Mouse (Mus musculus) midbrain, embryonic 14.5 days (tissue): ENCODE results near the gene Dnajb5. TPM values are rescaled to one million over a fixed set of nuclear protein-coding genes. Genes with fewer than 3 reads are reported as not detected.
"Not testable (repeated sequence)": the region's sequence is repeated elsewhere in the genome, so short reads cannot be mapped to it uniquely, and the experiment has no call there.

Experiments used
- ATAC-seq: fragments of 200-750 bp; cut with Nextera tagmentation; 2 replicates; pipeline ENCODE4 v1.8.0; 2017; ENCODE audit warnings: moderate number of reproducible peaks, moderate library complexity; ENCODE audit not compliant: low FRiP score, low TSS enrichment
- DNase-seq: peaks from one replicate; pipeline ENCODE4 v3.0.0-alpha.2; 2015
- H3K27ac ChIP-seq: fragments of 300-500 bp; sonication (generic); replicated peaks from 2 replicates; pipeline ENCODE4 v1.5.1; 2014; ENCODE audit warnings: mild to moderate bottlenecking, low read depth, low read length, moderate library complexity
- H3K27me3 ChIP-seq: fragments of 300-500 bp; sonication (generic); 2 replicates; pipeline ENCODE4 v1.6.1; 2014; ENCODE audit warnings: low read length, control low read depth, mixed read lengths; ENCODE audit not compliant: control insufficient read depth, insufficient read depth
- H3K36me3 ChIP-seq: fragments of 300-500 bp; sonication (generic); 2 replicates; pipeline ENCODE4 v1.6.1; 2014; ENCODE audit warnings: low read length, control low read depth; ENCODE audit not compliant: control insufficient read depth, insufficient read depth
- H3K4me1 ChIP-seq: fragments of 300-500 bp; sonication (generic); 2 replicates; pipeline ENCODE4 v1.6.1; 2014; ENCODE audit warnings: mild to moderate bottlenecking, antibody characterized with exemption, low read length, control low read depth; ENCODE audit not compliant: control insufficient read depth, insufficient read depth
- H3K4me2 ChIP-seq: fragments of 300-500 bp; sonication (generic); 2 replicates; pipeline ENCODE4 v1.6.1; 2014; ENCODE audit warnings: mild to moderate bottlenecking, low read length, moderate library complexity
- H3K4me3 ChIP-seq: fragments of 300-500 bp; sonication (generic); replicated peaks from 2 replicates; pipeline ENCODE4 v1.5.1; 2014; ENCODE audit warnings: low read depth, low read length
- H3K9ac ChIP-seq: fragments of 300-500 bp; sonication (generic); replicated peaks from 2 replicates; pipeline ENCODE4 v1.6.1; 2014; ENCODE audit warnings: mild to moderate bottlenecking, low read length, moderate library complexity
- H3K9me3 ChIP-seq: fragments of 300-500 bp; sonication (generic); 2 replicates; pipeline ENCODE4 v1.6.1; 2016; ENCODE audit warnings: low read length, control low read depth, mixed read lengths; ENCODE audit not compliant: control insufficient read depth
- WGBS: fragments of 180-500 bp; shearing (Covaris S2); extraction: QIAGEN DNeasy Blood & Tissue Kit; methylation state at CpG from one replicate; pipeline ENCODE4 v1.1.7; 2014; 5-methylcytosine and 5-hydroxymethylcytosine counted together
- polyA plus RNA-seq: library from polyadenylated mRNA; unstranded; fragments of >200 nt; fragmentation: Nextera tagmentation; extraction: Ambion mirVana; gene quantifications from 2 replicates; pipeline ENCODE4 v1.2.1, GENCODE M21; 2014

Dnajb5 gene
- polyA plus RNA-seq, 1 experiment from 2014 or later = 45.0 TPM

DNA sequence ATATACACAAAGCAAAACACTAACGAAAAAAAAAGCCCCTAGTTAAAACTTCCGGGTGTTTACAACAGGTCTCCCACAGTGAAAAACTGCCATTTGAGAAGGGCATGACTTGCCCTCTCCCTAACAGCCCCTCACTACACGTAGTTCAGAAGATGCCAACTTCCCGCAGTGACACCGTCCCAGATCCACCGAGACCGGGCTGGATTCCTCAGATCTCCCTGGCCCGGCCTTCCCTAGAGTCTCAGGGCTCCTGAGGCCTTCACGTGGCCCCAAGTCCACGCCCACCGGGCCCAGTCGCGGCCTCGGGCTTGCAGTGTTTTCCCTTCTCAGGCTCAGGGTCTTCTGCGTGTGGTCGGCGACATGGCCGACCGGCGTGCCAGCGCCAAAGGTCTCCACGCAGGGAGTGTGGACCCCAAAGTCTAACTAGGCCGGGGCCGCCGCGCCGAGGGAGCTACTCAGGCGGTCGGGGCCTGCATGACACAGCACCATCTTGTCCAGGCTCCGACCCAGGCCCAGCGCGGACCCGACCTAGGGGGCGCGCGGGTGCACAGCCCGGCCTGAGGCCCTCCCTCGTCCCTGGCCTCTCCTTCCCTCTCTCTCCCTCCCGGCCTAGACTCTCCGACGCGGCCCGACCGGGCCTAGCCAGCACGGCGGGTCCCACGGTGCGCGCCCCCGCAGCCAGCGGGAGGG is 50.0 kb downstream of the Dnajb5 start:
- under 1% methylated on average over 49 of the region's 51 CpGs for WGBS
- DNase-seq = peak; percentile 82
- H3K4me3 ChIP-seq = peak overlapping the region; percentile 93
- H3K9ac ChIP-seq = peak overlapping the region; percentile 94
- peak overlapping the region; percentile 97 for H3K27ac ChIP-seq
- ATAC-seq = peak; percentile 77
- H3K4me1 ChIP-seq = peaks cover 21% of the 10 kb centered on the region
- H3K4me2 ChIP-seq = peak overlapping the region; percentile 87
- H3K27me3 ChIP-seq = no peaks in the 10 kb centered on the region
- H3K9me3 ChIP-seq = no peaks in the 10 kb centered on the region
- H3K36me3 ChIP-seq = peaks cover 17% of the 10 kb centered on the region

DNA sequence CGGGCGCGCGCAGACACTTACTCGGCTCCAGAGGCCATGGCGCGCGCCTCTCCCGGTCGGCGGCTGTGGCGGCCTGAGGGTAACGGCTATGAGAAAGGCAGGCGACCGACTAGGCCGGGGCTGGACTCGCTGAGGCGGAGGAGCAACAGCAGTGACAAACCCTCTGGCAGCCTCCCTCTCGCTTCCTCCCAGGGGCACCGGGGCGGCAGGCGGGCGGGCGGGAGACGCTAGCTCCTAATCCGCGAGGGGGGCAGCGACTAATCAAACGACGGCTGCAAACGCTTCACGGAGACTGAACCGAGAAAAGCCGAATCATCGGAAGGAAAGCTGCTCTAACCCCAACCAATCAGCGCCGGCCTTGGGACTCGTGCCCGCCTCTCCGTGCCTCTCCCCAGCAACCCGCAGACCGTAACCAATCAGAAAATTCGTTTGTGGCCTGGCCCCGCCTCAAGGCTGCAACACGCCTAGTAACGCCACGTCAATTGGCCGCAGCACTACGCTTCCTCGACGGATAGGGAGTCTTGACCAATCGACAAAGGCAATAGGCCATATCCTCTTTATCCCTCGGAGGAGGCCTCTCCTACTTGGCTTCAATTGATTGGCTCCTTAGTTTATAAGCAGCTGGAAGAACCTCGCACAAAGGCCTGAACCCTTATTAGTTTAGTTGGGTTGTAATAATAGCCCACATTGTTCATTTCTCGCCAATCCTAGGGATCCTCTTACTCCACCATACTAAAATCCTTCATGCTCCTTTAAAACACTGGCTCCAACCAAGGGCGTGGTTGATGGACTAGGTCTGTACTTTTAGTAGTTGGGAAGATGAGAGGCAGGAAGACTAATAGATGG is 50.8 kb downstream of the Dnajb5 start, which contains the start of gene Vcp:
Vcp (minus strand) TSS at position 367 of the 846 bp plus-strand sequence.
- not testable (repeated sequence) for H3K27me3 ChIP-seq, H3K9me3 ChIP-seq
- peak within 1 kb of the TSS; percentile 87 for H3K4me2 ChIP-seq
- ATAC-seq (peak; percentile 99), DNase-seq (peak; percentile 99)
- peak within 1 kb of the TSS; percentile 97 for H3K27ac ChIP-seq
- peaks cover 21% of the 10 kb centered on the region for H3K4me1 ChIP-seq
- peaks cover 12% of the 10 kb centered on the region for H3K36me3 ChIP-seq
- H3K9ac ChIP-seq = peak within 1 kb of the TSS; percentile 94
- under 1% methylated on average over 46 of the region's 56 CpGs for WGBS
- peak within 1 kb of the TSS; percentile 93 for H3K4me3 ChIP-seq

DNA sequence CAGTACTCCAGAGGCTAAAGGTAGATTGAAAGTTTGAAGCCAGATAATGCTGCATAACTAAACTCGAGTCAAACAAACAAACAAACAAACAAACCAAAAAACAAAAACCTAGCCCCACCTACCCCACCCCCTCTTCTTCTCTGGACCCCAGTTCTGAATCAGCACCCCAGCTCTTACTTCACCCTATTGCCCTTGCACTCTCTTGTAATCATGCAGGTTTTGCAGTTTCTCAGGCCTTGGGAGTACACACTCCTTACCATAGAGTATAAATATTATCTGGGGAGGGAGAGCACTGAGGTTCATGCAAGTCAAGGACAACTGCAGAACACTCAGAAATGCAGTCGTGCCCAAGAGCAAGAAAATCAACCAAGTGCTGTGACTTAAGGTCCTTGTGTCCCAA is 51.7 kb downstream of the Dnajb5 start:
- Histone ChIP-seq H3K27ac (peak overlapping the region; percentile 86), H3K27me3 (no peaks in the 10 kb centered on the region), H3K9me3 (no peaks in the 10 kb centered on the region), H3K4me2 (peak overlapping the region; percentile 36; the same call in 1 of the 2 replicates), H3K36me3 (peaks cover 3% of the 10 kb centered on the region; the same call in 1 of the 2 replicates), H3K9ac (no peak overlapping the region), H3K4me1 (peaks cover 21% of the 10 kb centered on the region), H3K4me3 (no peak overlapping the region)
- ATAC-seq (no peak), DNase-seq (no peak)
- 94% methylated on average over 2 of the region's 2 CpGs for WGBS

DNA sequence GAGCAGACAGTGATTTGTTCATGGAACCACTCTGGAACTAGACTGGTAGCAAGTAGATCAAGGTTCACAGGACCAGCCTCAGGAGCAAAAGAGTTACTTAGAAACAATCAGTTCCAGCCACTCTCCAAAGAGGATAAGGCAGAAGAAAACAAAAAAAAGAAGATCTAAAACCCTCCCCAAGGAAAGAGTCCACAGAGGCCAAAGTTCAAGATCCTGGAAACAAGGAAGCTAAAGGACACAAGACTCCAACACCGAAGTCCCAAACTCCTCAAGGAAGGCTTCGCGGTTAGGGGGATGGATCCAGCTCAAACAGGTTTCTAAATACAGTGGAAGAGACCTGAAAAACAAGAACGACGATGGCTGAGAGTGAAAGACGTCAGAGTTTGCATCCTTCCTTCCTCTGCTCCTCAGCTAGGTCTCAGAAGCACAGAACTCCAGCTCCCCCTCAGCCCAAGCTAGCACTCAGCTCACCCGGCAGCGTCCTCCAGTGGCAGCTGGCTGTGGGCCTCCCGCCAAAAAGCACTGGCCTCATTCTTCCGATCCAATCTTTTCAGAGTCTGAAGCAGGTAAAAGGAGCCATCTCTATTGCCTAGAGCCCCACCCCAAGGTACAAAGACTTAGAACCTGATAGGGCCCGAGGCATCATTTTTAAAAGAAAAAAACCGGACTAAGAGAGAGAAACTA is 53.3 kb downstream of the Dnajb5 start:
- Histone ChIP-seq H3K27me3 (no peaks in the 10 kb centered on the region), H3K36me3 (0 out of 2 replicates have a peak, but pooled peaks cover 2% of the 10 kb centered on the region), H3K4me1 (peaks cover 18% of the 10 kb centered on the region), H3K27ac (no peak overlapping the region), H3K9ac (no peak overlapping the region), H3K4me3 (no peak overlapping the region), H3K9me3 (no peaks in the 10 kb centered on the region), H3K4me2 (no peak overlapping the region)
- no peak for ATAC-seq
- DNase-seq = no peak
- WGBS = 81% methylated on average over 12 of the region's 12 CpGs

DNA sequence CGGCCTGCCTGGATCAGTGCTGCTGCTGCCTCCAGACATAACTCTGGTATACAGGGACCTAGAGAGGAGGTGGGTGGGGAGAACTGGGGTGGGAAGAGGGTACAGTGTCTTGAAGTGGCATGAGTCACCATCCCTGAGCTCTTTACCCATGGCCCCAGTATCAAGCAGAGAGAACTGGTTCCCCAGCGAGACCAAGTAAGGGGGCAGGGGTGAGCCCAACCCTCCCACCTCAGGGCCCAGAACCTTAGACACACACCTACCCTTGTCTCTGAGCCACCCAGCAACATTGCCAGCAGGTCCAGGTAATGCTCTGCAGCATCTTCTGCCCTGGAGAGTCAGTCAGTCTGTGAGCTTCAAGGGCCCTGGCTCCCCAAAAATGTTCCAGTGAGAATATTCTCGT is 55.3 kb downstream of the Dnajb5 start:
- no peak overlapping the region for H3K4me3 ChIP-seq
- no peak for ATAC-seq
- H3K9ac ChIP-seq = no peak overlapping the region
- 90% methylated on average over 3 of the region's 3 CpGs for WGBS
- H3K27me3 ChIP-seq = no peaks in the 10 kb centered on the region
- DNase-seq = no peak
- H3K4me1 ChIP-seq = peaks cover 14% of the 10 kb centered on the region
- H3K9me3 ChIP-seq = no peaks in the 10 kb centered on the region
- 0 out of 2 replicates have a peak, but pooled peaks cover 2% of the 10 kb centered on the region for H3K36me3 ChIP-seq
- no peak overlapping the region for H3K27ac ChIP-seq
- no peak overlapping the region for H3K4me2 ChIP-seq

DNA sequence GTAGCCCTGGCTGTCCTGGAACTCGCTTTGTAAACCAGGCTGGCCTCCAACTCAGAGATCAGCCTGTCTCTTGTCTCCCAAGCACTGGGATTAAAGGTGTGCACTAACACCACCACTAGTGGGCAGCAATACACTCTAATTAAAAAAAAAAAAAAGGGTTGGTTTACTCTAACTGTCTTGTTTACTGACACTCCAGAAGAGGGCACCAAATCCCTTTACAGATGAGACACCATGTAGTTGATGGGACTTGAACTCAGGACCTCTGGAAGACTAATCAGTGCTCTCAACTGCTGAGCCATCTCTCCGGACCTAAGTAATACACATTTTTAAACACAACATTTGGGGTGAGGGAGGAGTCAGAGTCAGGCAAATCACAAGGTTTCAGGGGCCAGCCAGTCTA is 56.2 kb downstream of the Dnajb5 start:
- Histone ChIP-seq H3K9ac (no peak overlapping the region), H3K4me2 (no peak overlapping the region), H3K4me3 (no peak overlapping the region), H3K27ac (no peak overlapping the region), H3K36me3 (0 out of 2 replicates have a peak, but pooled peaks cover 2% of the 10 kb centered on the region), H3K9me3 (no peaks in the 10 kb centered on the region), H3K27me3 (no peaks in the 10 kb centered on the region), H3K4me1 (peaks cover 14% of the 10 kb centered on the region)
- DNase-seq (peak; percentile 26), ATAC-seq (no peak)
- WGBS = 55% methylated on average over 2 of the region's 2 CpGs

Other genes with a start within 250 kb of the Dnajb5 start
- 0.51 TPM in 2 replicates for gene 4930578G10Rik, start 214.3 kb upstream of the Dnajb5 start, polyA plus RNA-seq
- gene Ccl19, start 193.2 kb upstream of the Dnajb5 start, polyA plus RNA-seq = 0.61 TPM in 1 of 2 replicates, not detected in the other
- 0.84 TPM in 1 of 2 replicates, not detected in the other for gene Ccl21a, start 175.8 kb upstream of the Dnajb5 start, polyA plus RNA-seq
- not detected in 2 replicates for gene Fam205a1, start 95.9 kb upstream of the Dnajb5 start, polyA plus RNA-seq
- gene Gm12394, start 93.0 kb upstream of the Dnajb5 start, polyA plus RNA-seq = 0.69 and 0.92 TPM in 2 replicates
- 1.6 and 2.0 TPM in 2 replicates for gene Fam205c, start 75.6 kb upstream of the Dnajb5 start, polyA plus RNA-seq
- gene Phf24, start 33.2 kb upstream of the Dnajb5 start, polyA plus RNA-seq = 33.2 and 33.9 TPM in 2 replicates
- 0.38 and 0.80 TPM in 2 replicates for gene 1700022I11Rik, start 19.8 kb downstream of the Dnajb5 start, polyA plus RNA-seq
- gene Vcp, start 50.7 kb downstream of the Dnajb5 start, polyA plus RNA-seq = 378 and 531 TPM in 2 replicates
- 17.4 and 20.4 TPM in 2 replicates for gene Fancg, start 60.7 kb downstream of the Dnajb5 start, polyA plus RNA-seq
- gene Pigo, start 76.0 kb downstream of the Dnajb5 start, polyA plus RNA-seq = 23.3 and 26.4 TPM in 2 replicates
- 219 and 222 TPM in 2 replicates for gene Stoml2, start 81.9 kb downstream of the Dnajb5 start, polyA plus RNA-seq
- gene Fam214b, start 96.4 kb downstream of the Dnajb5 start, polyA plus RNA-seq = 32.5 and 35.4 TPM in 2 replicates
- gene Unc13b, start 109.1 kb downstream of the Dnajb5 start, polyA plus RNA-seq = 14.3 and 20.4 TPM in 2 replicates